9 mouse cellular contexts compared by ENCODE assay signal in the genomic region with DNA sequence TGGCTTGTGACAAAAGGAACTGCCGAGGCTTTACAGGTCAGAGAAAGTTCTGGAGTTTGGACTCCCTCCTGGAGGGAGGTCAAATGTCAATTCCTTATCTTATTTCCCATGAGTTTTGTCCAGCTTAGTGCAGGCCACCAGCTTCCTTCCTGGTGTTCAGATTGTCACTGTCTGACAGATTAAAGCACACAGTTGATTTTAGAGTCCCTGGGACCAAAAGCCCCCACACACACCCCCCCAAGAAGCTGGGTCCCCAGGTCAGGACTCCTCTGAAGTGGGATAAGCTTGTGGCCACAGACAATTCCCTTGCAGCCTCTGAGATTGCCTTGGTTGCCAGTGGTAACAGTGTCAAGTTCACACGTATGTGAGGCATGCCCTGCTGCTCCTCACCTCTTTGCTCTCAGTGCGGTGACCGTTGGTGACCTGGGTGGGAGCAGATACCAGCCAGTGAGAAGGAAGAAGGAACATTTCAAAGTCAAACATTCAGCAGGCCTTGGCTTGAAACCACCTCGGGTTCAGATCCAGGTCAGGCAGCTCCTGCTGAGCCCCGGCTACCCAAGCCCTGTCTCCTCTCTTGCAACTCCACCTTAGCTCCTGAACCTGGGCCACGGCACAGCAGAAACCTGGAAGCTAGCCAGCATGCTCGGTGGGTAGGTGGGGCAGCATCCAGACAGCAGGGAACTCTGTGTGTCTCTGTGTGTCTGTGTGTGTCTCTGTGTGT.
A peak's percentile ranks its signal among the peaks of the same experiment; 100 is the strongest.
DNase-seq lines count a peak whose midpoint lies in the region; ATAC-seq lines count a peak whose summit lies in the region.
"Had no signal": no experiment of that assay in that cellular context is flagged by ENCODE, and none has a peak within 500 bp of the region (broad histone marks: within the 10 kb centered on the region; RNA-seq: fewer than 3 reads in every experiment).

No protein-coding gene starts in this region.

- WGBS in kidney, embryonic 16.5 days: 8% methylated on average over 8 of the region's 8 CpGs
- WGBS in hindbrain, embryonic 13.5 days: 38% methylated on average over 8 of the region's 8 CpGs
- WGBS in midbrain, embryonic 15.5 days: 41% methylated on average over 8 of the region's 8 CpGs

- H3K4me3 ChIP-seq in kidney, embryonic 16.5 days (ENCODE audit: low read length): no peak overlapping the region
- H3K4me3 ChIP-seq in hindbrain, embryonic 13.5 days: no peak overlapping the region
- no peak overlapping the region for H3K4me3 ChIP-seq in midbrain, embryonic 15.5 days

- H3K9me3 ChIP-seq in kidney, embryonic 16.5 days (ENCODE audit: low read length): no peaks in the 10 kb centered on the region
- no peaks in the 10 kb centered on the region for H3K9me3 ChIP-seq in hindbrain, embryonic 13.5 days
- no peaks in the 10 kb centered on the region for H3K9me3 ChIP-seq in midbrain, embryonic 15.5 days

- no peaks in the 10 kb centered on the region for H3K27me3 ChIP-seq in kidney, embryonic 16.5 days (ENCODE audit: insufficient read depth, low read length)
- H3K27me3 ChIP-seq in hindbrain, embryonic 13.5 days: no peaks in the 10 kb centered on the region
- H3K27me3 ChIP-seq in midbrain, embryonic 15.5 days (replicated peaks): no peaks in the 10 kb centered on the region

- DNase-seq in retina, embryonic 14.5 days (ENCODE audit: low spot score): peak; percentile 20
- DNase-seq in retina, postnatal 1 day: no peak
- DNase-seq in embryo, embryonic 11 days: peak; percentile 34
- DNase-seq in urinary bladder, postnatal 25 days (ENCODE audit: low spot score): peak; percentile 38
- DNase-seq in spleen, postnatal 36 days (ENCODE audit: low spot score in 2 of 2): no peak

- H3K9ac ChIP-seq in kidney, embryonic 16.5 days (replicated peaks; ENCODE audit: low read length): no peak overlapping the region
- no peak overlapping the region for H3K9ac ChIP-seq in hindbrain, embryonic 13.5 days
- no peak overlapping the region for H3K9ac ChIP-seq in midbrain, embryonic 15.5 days

- no peaks in the 10 kb centered on the region for H3K36me3 ChIP-seq in kidney, embryonic 16.5 days (ENCODE audit: insufficient read depth, low read length)
- no peaks in the 10 kb centered on the region for H3K36me3 ChIP-seq in hindbrain, embryonic 13.5 days
- no peaks in the 10 kb centered on the region for H3K36me3 ChIP-seq in midbrain, embryonic 15.5 days (replicated peaks)

- H3K4me2 ChIP-seq in kidney, embryonic 16.5 days (replicated peaks; ENCODE audit: low read depth, low read length): no peak overlapping the region
- no peak overlapping the region for H3K4me2 ChIP-seq in hindbrain, embryonic 13.5 days
- no peak overlapping the region for H3K4me2 ChIP-seq in midbrain, embryonic 15.5 days

- peak; percentile 75 for ATAC-seq in kidney, embryonic 16.5 days (ENCODE audit: low FRiP score, low TSS enrichment)
- no peak for ATAC-seq in hindbrain, embryonic 13.5 days (ENCODE audit: low FRiP score)
- ATAC-seq in midbrain, embryonic 15.5 days (replicated peaks): no peak
- ATAC-seq: Patski had no signal

- peak overlapping the region; percentile 3; the same call in 1 of the 2 replicates for H3K27ac ChIP-seq in kidney, embryonic 16.5 days (ENCODE audit: low read length)
- H3K27ac ChIP-seq in hindbrain, embryonic 13.5 days: no peak overlapping the region
- no peak overlapping the region for H3K27ac ChIP-seq in midbrain, embryonic 15.5 days

- H3K4me1 ChIP-seq in kidney, embryonic 16.5 days (ENCODE audit: insufficient read depth, low read length): peaks cover 14% of the 10 kb centered on the region
- peaks cover 7% of the 10 kb centered on the region for H3K4me1 ChIP-seq in hindbrain, embryonic 13.5 days (replicated peaks)
- H3K4me1 ChIP-seq in midbrain, embryonic 15.5 days: no peaks in the 10 kb centered on the region

Comparison
In these comparisons a context has a peak if more than half of its experiments do, and no peak if none do; other contexts are left out.
1. DNase-seq: peak in retina, embryonic 14.5 days (single experiment), embryo, embryonic 11 days (single experiment) and urinary bladder, postnatal 25 days (single experiment); none in retina, postnatal 1 day (single experiment) and spleen, postnatal 36 days (0 of 2).